Comparison of ENCODE assay signal across 24 mouse cellular contexts in genomic region chrX:6518421-6518820, GRCm38 (mm10).
DNase-seq lines count a peak whose midpoint lies in the region; ATAC-seq and TF ChIP-seq lines count a peak whose summit lies in the region.
"Had no signal": no experiment of that assay in that cellular context is flagged by ENCODE, and none has a peak within 500 bp of the region (broad histone marks: within the 10 kb centered on the region; RNA-seq: fewer than 3 reads in every experiment).

No protein-coding gene starts in this region.

- peak; percentile 62; the same call in 1 of the 2 replicates for ATAC-seq in lung, embryonic 14.5 days (ENCODE audit: insufficient read depth)
- peak; percentile 32 for ATAC-seq in lung, postnatal 0 days
- ATAC-seq in forebrain, embryonic 12.5 days (ENCODE audit: low FRiP score), result no peak
- ATAC-seq: activated CD4-positive, CD25-positive, alpha-beta regulatory T cell, adult 4 months; CD4-positive, CD25-positive, alpha-beta regulatory T cell, adult 4 months; Patski had no signal

- H3K27me3 ChIP-seq in lung, embryonic 14.5 days (ENCODE audit: insufficient read depth, low read length), result no peaks in the 10 kb centered on the region
- H3K27me3 ChIP-seq in lung, postnatal 0 days (replicated peaks; ENCODE audit: insufficient read depth, low read length), result no peaks in the 10 kb centered on the region
- no peaks in the 10 kb centered on the region for H3K27me3 ChIP-seq in forebrain, embryonic 12.5 days
- H3K27me3 ChIP-seq: CH12.LX, Patski had no signal

- H3K4me1 ChIP-seq in lung, embryonic 14.5 days (ENCODE audit: insufficient read depth), result no peaks in the 10 kb centered on the region
- no peaks in the 10 kb centered on the region for H3K4me1 ChIP-seq in lung, adult 2 months (ENCODE audit: control insufficient read depth, insufficient read depth, low read length)
- no peaks in the 10 kb centered on the region for H3K4me1 ChIP-seq in lung, postnatal 0 days (ENCODE audit: insufficient read depth, low read depth, low read length)
- no peaks in the 10 kb centered on the region for H3K4me1 ChIP-seq in forebrain, embryonic 12.5 days

- no peaks in the 10 kb centered on the region for H3K9me3 ChIP-seq in lung, embryonic 14.5 days (ENCODE audit: low read depth, low read length)
- no peaks in the 10 kb centered on the region for H3K9me3 ChIP-seq in lung, postnatal 0 days (ENCODE audit: low read length)
- no peaks in the 10 kb centered on the region for H3K9me3 ChIP-seq in forebrain, embryonic 12.5 days
- H3K9me3 ChIP-seq: G1E had no signal

- H3K9ac ChIP-seq in lung, embryonic 14.5 days, result no peak overlapping the region
- no peak overlapping the region for H3K9ac ChIP-seq in lung, postnatal 0 days (replicated peaks; ENCODE audit: low read depth)
- H3K9ac ChIP-seq in forebrain, embryonic 12.5 days, result no peak overlapping the region

- peak; percentile 67 for TF ChIP-seq EP300 in lung, postnatal 0 days (IDR thresholded peaks at IDR 0.05)

- H3K36me3 ChIP-seq in lung, embryonic 14.5 days (ENCODE audit: insufficient read depth), result no peaks in the 10 kb centered on the region
- H3K36me3 ChIP-seq in lung, postnatal 0 days (ENCODE audit: insufficient read depth, low read length), result no peaks in the 10 kb centered on the region
- H3K36me3 ChIP-seq in forebrain, embryonic 12.5 days (replicated peaks), result no peaks in the 10 kb centered on the region
- H3K36me3 ChIP-seq: G1E had no signal

- no peak for TF ChIP-seq CTCF in lung, embryonic 14.5 days (IDR thresholded peaks at IDR 0.05; ENCODE audit: low read depth)
- TF ChIP-seq CTCF in lung, adult 2 months (IDR thresholded peaks at IDR 0.05; ENCODE audit: insufficient read depth, low read length), result no peak
- no peak for TF ChIP-seq CTCF in lung, postnatal 0 days (IDR thresholded peaks at IDR 0.05)

- H3K27ac ChIP-seq in lung, embryonic 14.5 days (ENCODE audit: low read depth), result no peak overlapping the region
- H3K27ac ChIP-seq in lung, postnatal 0 days (ENCODE audit: low read length), result no peak overlapping the region
- H3K27ac ChIP-seq in forebrain, embryonic 12.5 days, result no peak overlapping the region

- H3K4me2 ChIP-seq in lung, embryonic 14.5 days, result no peak overlapping the region
- H3K4me2 ChIP-seq in lung, postnatal 0 days (replicated peaks; ENCODE audit: low read depth, low read length), result no peak overlapping the region
- no peak overlapping the region for H3K4me2 ChIP-seq in forebrain, embryonic 12.5 days

- TF ChIP-seq POLR2A in lung, adult 2 months (IDR thresholded peaks at IDR 0.05; ENCODE audit: borderline replicate concordance, extremely low read depth, low read depth, low read length), result no peak

- H3K4me3 ChIP-seq in lung, embryonic 14.5 days (ENCODE audit: low read depth, low read length), result no peak overlapping the region
- no peak overlapping the region for H3K4me3 ChIP-seq in lung, adult 2 months (replicated peaks; ENCODE audit: extremely low read depth, low read depth, low read length)
- H3K4me3 ChIP-seq in lung, postnatal 0 days (ENCODE audit: low read depth, low read length), result no peak overlapping the region
- H3K4me3 ChIP-seq in forebrain, embryonic 12.5 days (replicated peaks), result no peak overlapping the region

- DNase-seq in lung, embryonic 14.5 days, result peak; percentile 46
- DNase-seq in lung, adult 2 months, result no peak
- peak; percentile 10 for DNase-seq in lung, postnatal 0 days (ENCODE audit: low spot score)
- no peak for DNase-seq in lung, postnatal 36 days
- DNase-seq in 3T3-L1 (ENCODE audit: low read depth, low spot score) (peak; percentile 32), NIH3T3 (ENCODE audit: low read depth) (peak; percentile 30)
- no peak for DNase-seq in urinary bladder, postnatal 10 days (ENCODE audit: low spot score)
- DNase-seq: adrenal gland, adult 2 months; adrenal gland, adult 8-10 months; adrenal gland, postnatal 10 days; adrenal gland, postnatal 14 days; adrenal gland, postnatal 25 days; adrenal gland, postnatal 36 days; B cell, adult 2 months; cerebellum, adult 11 months; cerebellum, adult 11-12 months; cerebellum, adult 18-20 months; cerebellum, adult 2 months had no signal

- 10% methylated on average over 2 of the region's 2 CpGs for WGBS in lung, embryonic 14.5 days
- WGBS in lung, adult 2 months, result 45% methylated on average over 2 of the region's 2 CpGs
- WGBS in lung, postnatal 0 days, result 17% methylated on average over 2 of the region's 2 CpGs
- WGBS in forebrain, embryonic 12.5 days, result 72% methylated on average over 2 of the region's 2 CpGs

Comparison
In these comparisons a context has a peak if more than half of its experiments do, and no peak if none do; other contexts are left out.
1. DNase-seq: peak in lung, embryonic 14.5 days (single experiment), lung, postnatal 0 days (single experiment), 3T3-L1 (single experiment) and NIH3T3 (single experiment); none in lung, adult 2 months (single experiment), lung, postnatal 36 days (single experiment) and urinary bladder, postnatal 10 days (single experiment).